Mouse (Mus musculus) liver, embryonic 12.5 days (tissue): ENCODE data around the gene Plxna2. TPM values are rescaled to one million over a fixed set of nuclear protein-coding genes. Genes with fewer than 3 reads are reported as not detected.

Source experiments
- ATAC-seq: fragments of 200-750 bp; cut with Nextera tagmentation; 2 replicates; pipeline ENCODE4 v1.8.0; 2017; ENCODE audit warnings: moderate number of reproducible peaks, mild to moderate bottlenecking, moderate library complexity
- H3K27ac ChIP-seq: fragments of 300-500 bp; sonication (generic); 2 replicates; pipeline ENCODE4 v1.5.1; 2016; ENCODE audit warnings: mild to moderate bottlenecking
- H3K27me3 ChIP-seq: fragments of 300-500 bp; sonication (generic); replicated peaks from 2 replicates; pipeline ENCODE4 v1.6.1; 2016; ENCODE audit warnings: mild to moderate bottlenecking, moderate library complexity
- H3K36me3 ChIP-seq: fragments of 300-500 bp; sonication (generic); 2 replicates; pipeline ENCODE4 v1.6.1; 2016; ENCODE audit warnings: mild to moderate bottlenecking, moderate library complexity
- H3K4me1 ChIP-seq: fragments of 300-500 bp; sonication (generic); 2 replicates; pipeline ENCODE4 v1.6.1; 2016
- H3K4me2 ChIP-seq: fragments of 300-500 bp; sonication (generic); 2 replicates; pipeline ENCODE4 v1.6.1; 2016; ENCODE audit warnings: mild to moderate bottlenecking, moderate library complexity
- H3K4me3 ChIP-seq: fragments of 300-500 bp; sonication (generic); 2 replicates; pipeline ENCODE4 v1.5.1; 2016; ENCODE audit warnings: mild to moderate bottlenecking, moderate library complexity
- H3K9ac ChIP-seq: fragments of 300-500 bp; sonication (generic); 2 replicates; pipeline ENCODE4 v1.6.1; 2016; ENCODE audit warnings: mild to moderate bottlenecking, moderate library complexity
- H3K9me3 ChIP-seq: fragments of 300-500 bp; sonication (generic); replicated peaks from 2 replicates; pipeline ENCODE4 v1.6.1; 2016; ENCODE audit warnings: mild to moderate bottlenecking, moderate library complexity
- WGBS: fragments of 180-500 bp; shearing (Covaris S2); methylation state at CpG from one replicate; pipeline ENCODE4 v1.1.7; 2016; ENCODE audit not compliant: insufficient replicate concordance; 5-methylcytosine and 5-hydroxymethylcytosine counted together
- polyA plus RNA-seq: library from polyadenylated mRNA; unstranded; fragments of >200 nt; fragmentation: Nextera tagmentation; extraction: Ambion mirVana; gene quantifications from 2 replicates; pipeline ENCODE4 v1.2.1, GENCODE M21; 2016

The Plxna2 gene
- polyA plus RNA-seq, 1 experiment from 2014 or later = 2.1 TPM

DNA sequence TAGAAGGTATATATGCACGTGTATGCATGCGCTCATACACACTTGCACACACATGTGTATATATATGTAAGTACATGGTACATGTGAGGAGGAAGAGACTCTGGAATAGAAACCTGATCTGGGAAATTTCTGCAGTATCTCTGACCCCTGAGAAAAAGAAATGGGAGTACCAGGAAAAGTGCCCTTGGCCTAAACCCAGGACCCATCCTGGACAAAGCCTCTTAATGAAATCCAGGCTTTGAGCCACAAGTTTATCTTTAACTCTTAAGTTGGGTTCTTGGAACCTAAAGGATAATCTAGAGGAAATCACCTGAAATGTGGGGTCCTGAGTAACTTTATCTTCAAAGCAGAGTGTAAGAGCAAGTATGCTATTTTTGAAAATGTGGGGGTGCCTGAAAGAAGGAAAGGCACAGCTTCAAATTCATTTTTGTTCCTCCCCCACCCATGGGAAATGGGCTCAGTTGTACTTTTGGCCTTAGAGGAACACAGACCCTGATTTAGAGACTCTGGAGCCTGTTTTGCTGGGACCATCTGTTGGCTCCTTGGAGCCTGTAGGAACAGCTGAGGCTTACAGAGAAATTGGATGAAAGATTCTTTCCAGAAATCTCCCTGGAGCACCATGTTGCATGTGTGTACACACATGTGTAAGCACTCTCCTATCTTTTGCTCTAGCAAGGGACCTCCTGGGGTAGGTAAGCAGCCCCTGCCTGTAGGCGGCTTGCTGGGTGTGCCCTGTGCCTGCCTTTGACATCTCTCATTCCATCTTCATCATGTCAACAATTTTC is 57.3 kb downstream of the Plxna2 start:
- Histone ChIP-seq H3K4me1 (peaks cover 77% of the 10 kb centered on the region), H3K36me3 (no peaks in the 10 kb centered on the region), H3K27me3 (no peaks in the 10 kb centered on the region), H3K4me3 (no peak overlapping the region), H3K4me2 (peak overlapping the region; percentile 59), H3K9ac (no peak overlapping the region), H3K9me3 (no peaks in the 10 kb centered on the region), H3K27ac (peak overlapping the region; percentile 76)
- peak; percentile 54 for ATAC-seq
- WGBS = 51% methylated on average over 3 of the region's 3 CpGs

DNA sequence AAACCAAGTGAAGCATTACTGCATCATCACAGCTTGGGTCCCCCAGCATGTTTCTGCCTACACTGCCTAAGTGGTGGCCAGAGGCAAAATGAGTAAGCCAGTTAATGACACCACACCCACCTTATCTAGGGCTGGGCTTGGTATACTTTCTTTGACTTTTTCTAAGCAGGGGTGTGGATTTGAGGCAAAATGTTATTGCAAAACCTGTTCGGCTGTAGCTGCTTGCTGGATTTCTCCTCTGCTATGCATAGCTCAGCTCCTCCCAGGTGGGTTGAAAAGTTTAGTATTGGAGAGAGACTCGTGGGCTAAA is 57.8 kb downstream of the Plxna2 start:
- Histone ChIP-seq H3K4me1 (peaks cover 80% of the 10 kb centered on the region), H3K27ac (peak overlapping the region; percentile 76), H3K9me3 (no peaks in the 10 kb centered on the region), H3K4me2 (peak overlapping the region; percentile 59), H3K27me3 (no peaks in the 10 kb centered on the region), H3K9ac (no peak overlapping the region), H3K4me3 (no peak overlapping the region), H3K36me3 (no peaks in the 10 kb centered on the region)
- 17% methylated on average over 2 of the region's 2 CpGs for WGBS
- peak; percentile 87 for ATAC-seq

GRCm38 (mm10) chr1:194677878-194678277 is 59.9 kb downstream of the Plxna2 start:
- Histone ChIP-seq H3K4me2 (no peak overlapping the region), H3K4me3 (no peak overlapping the region), H3K36me3 (no peaks in the 10 kb centered on the region), H3K9me3 (no peaks in the 10 kb centered on the region), H3K4me1 (peaks cover 68% of the 10 kb centered on the region), H3K27me3 (0 out of 2 replicates have a peak, but pooled peaks cover 3% of the 10 kb centered on the region), H3K9ac (no peak overlapping the region), H3K27ac (no peak overlapping the region)
- no peak for ATAC-seq
- WGBS = 75% methylated on average over 3 of the region's 3 CpGs

DNA sequence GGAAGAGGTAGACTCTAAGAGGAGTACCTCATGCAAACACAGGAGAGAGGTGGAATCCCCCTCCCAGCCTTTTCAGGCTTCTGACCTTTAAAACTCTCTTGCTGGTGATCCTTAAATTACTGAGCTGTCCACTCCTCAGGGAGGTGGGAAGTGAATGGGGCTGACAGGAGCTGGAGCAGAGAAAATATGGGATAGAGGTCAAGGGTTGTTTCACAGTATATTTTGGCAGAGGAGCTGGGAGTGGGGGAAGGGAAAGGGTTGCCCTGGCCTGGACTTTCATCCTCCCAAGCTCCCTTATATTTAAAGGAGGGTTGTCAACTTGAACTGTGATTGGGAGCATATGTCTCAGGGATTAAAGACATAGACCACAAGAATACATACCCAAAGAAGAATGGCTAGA is 61.1 kb downstream of the Plxna2 start:
- peaks cover 57% of the 10 kb centered on the region for H3K4me1 ChIP-seq
- no peak overlapping the region for H3K4me2 ChIP-seq
- no peak overlapping the region for H3K4me3 ChIP-seq
- no peaks in the 10 kb centered on the region for H3K9me3 ChIP-seq
- H3K36me3 ChIP-seq = no peaks in the 10 kb centered on the region
- H3K9ac ChIP-seq = no peak overlapping the region
- H3K27ac ChIP-seq = no peak overlapping the region
- no peak for ATAC-seq
- H3K27me3 ChIP-seq = 0 out of 2 replicates have a peak, but pooled peaks cover 3% of the 10 kb centered on the region

DNA sequence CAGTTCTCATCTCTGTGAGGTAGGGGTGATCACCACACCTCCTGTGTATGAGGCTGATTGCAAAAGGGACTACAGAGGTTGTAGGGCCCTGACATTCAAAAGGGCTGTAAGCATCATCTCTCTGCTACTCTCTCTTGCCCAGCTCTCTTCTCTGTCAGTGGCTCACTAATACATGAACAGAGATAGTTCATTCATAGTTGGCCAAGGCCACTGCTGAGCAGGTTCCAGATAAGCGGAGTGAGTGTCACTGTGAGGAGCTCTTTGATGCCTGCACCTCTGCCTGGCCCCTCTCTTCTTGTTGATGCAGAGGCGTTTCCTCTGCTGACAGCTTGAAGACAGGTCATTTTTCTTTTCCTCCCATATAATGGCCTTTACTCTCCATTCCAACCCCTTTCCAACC is 62.1 kb downstream of the Plxna2 start:
- no peak; the same call in 1 of the 2 replicates for ATAC-seq
- H3K4me2 ChIP-seq = no peak overlapping the region
- H3K36me3 ChIP-seq = no peaks in the 10 kb centered on the region
- 34% methylated on average over 2 of the region's 2 CpGs for WGBS
- no peak overlapping the region for H3K27ac ChIP-seq
- peaks cover 47% of the 10 kb centered on the region for H3K4me1 ChIP-seq
- 0 out of 2 replicates have a peak, but pooled peaks cover 3% of the 10 kb centered on the region for H3K27me3 ChIP-seq
- H3K4me3 ChIP-seq = no peak overlapping the region
- no peak overlapping the region for H3K9ac ChIP-seq
- H3K9me3 ChIP-seq = no peaks in the 10 kb centered on the region

DNA sequence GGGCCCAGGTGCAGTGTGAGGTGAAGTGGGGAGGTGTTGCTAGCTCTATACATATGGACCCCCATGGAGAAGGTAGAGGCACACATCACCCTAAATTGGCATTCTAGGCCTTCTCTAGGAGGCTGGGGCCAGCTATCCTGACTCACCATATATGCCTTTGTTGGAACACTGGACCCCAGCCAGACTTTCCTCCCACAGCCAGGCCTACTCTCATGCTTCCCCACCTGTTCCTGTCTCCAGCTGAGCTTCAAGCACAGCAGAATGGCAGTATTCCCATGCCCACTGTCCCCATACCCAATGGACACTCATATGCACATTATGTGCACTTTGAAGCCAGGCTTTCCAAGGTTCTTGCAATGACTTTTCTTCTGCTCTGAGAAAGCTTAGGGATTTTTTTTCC is 64.0 kb downstream of the Plxna2 start:
- no peak for ATAC-seq
- Histone ChIP-seq H3K4me1 (peaks cover 30% of the 10 kb centered on the region), H3K36me3 (no peaks in the 10 kb centered on the region), H3K4me3 (no peak overlapping the region), H3K9me3 (no peaks in the 10 kb centered on the region), H3K9ac (no peak overlapping the region), H3K27me3 (0 out of 2 replicates have a peak, but pooled peaks cover 3% of the 10 kb centered on the region), H3K4me2 (no peak overlapping the region), H3K27ac (no peak overlapping the region)

DNA sequence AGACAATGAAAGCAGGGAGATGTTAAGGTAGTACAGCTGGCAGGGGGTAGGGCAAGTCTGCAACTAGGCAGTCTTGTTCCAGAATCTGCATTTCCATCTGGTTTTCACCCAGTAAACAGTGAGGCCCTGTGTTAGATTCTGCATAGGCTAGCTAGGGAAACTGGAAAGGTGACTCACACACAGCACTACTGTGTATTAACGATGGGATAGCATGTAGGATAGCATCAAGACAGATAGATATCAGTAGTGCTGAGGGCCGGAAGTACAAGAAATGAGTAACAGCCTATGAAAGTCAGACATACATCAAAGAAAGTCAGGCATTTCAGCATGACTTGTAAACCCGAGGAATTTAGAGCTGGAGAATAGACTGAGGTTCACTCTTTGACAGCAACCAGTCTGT is 65.1 kb downstream of the Plxna2 start:
- WGBS = 54% methylated on average over 3 of the region's 3 CpGs
- H3K4me2 ChIP-seq = no peak overlapping the region
- H3K4me3 ChIP-seq = no peak overlapping the region
- H3K4me1 ChIP-seq = peaks cover 19% of the 10 kb centered on the region
- no peak overlapping the region for H3K9ac ChIP-seq
- no peak for ATAC-seq
- H3K36me3 ChIP-seq = no peaks in the 10 kb centered on the region
- no peaks in the 10 kb centered on the region for H3K9me3 ChIP-seq
- H3K27me3 ChIP-seq = 0 out of 2 replicates have a peak, but pooled peaks cover 3% of the 10 kb centered on the region
- H3K27ac ChIP-seq = no peak overlapping the region

DNA sequence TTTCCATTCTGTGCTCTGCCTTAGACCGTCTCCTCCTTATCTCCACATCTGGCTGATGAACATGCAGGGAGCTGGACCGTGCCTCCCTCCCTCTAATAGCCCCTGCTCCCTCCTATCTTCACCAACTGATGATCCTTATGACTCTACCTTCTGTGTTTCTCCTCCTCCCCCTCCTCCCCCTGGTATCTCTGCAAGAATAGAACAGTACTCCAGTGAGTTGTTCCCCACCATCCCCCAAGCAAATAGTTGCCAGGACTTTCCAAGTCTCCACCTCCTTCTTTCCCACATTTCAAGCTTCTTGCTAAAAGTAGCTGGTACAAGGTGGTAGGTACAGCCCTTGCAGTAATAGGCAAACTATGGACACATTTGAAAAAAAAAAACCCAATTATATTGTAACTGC is 67.9 kb downstream of the Plxna2 start:
- H3K9ac ChIP-seq = no peak overlapping the region
- H3K27me3 ChIP-seq = 0 out of 2 replicates have a peak, but pooled peaks cover 3% of the 10 kb centered on the region
- H3K27ac ChIP-seq = no peak overlapping the region
- H3K4me2 ChIP-seq = no peak overlapping the region
- 34% methylated on average over 2 of the region's 2 CpGs for WGBS
- no peak for ATAC-seq
- no peak overlapping the region for H3K4me3 ChIP-seq
- H3K9me3 ChIP-seq = no peaks in the 10 kb centered on the region
- H3K36me3 ChIP-seq = no peaks in the 10 kb centered on the region
- H3K4me1 ChIP-seq = no peaks in the 10 kb centered on the region

GRCm38 (mm10) chr1:194687746-194688145 is 69.7 kb downstream of the Plxna2 start:
- Histone ChIP-seq H3K27ac (no peak overlapping the region), H3K36me3 (no peaks in the 10 kb centered on the region), H3K9ac (no peak overlapping the region), H3K4me2 (no peak overlapping the region), H3K4me3 (no peak overlapping the region), H3K9me3 (no peaks in the 10 kb centered on the region), H3K27me3 (no peaks in the 10 kb centered on the region), H3K4me1 (no peaks in the 10 kb centered on the region)
- WGBS = 42% methylated on average over 1 of the region's 1 CpGs
- no peak for ATAC-seq

GRCm38 (mm10) chr1:194688161-194688560 is 70.1 kb downstream of the Plxna2 start:
- H3K9ac ChIP-seq = no peak overlapping the region
- 58% methylated on average over 2 of the region's 2 CpGs for WGBS
- no peak overlapping the region for H3K27ac ChIP-seq
- no peak overlapping the region for H3K4me2 ChIP-seq
- H3K4me3 ChIP-seq = no peak overlapping the region
- no peaks in the 10 kb centered on the region for H3K4me1 ChIP-seq
- ATAC-seq = no peak
- H3K36me3 ChIP-seq = no peaks in the 10 kb centered on the region
- no peaks in the 10 kb centered on the region for H3K27me3 ChIP-seq
- H3K9me3 ChIP-seq = no peaks in the 10 kb centered on the region

DNA sequence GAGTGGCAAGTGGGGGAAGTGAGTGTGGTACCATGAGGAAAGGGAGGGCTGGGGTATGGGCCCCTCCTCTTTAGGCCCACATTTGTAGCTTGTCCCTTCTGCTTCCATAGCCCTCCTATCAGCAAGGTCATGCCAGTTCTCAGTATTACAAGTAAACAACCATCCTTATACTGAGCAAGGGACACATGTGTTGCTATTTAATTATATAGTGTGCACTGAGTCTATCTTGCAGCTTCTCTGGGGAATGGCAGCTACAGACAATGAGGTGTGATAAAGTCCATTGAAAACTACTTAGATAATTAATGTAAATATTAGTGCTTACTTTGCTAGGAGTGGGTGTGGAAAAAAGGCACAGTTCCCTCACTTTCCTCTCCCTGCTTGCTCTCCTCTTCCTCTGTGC is 75.0 kb downstream of the Plxna2 start:
- no peaks in the 10 kb centered on the region for H3K36me3 ChIP-seq
- no peak overlapping the region for H3K27ac ChIP-seq
- no peak overlapping the region for H3K4me3 ChIP-seq
- H3K27me3 ChIP-seq = no peaks in the 10 kb centered on the region
- no peak overlapping the region for H3K4me2 ChIP-seq
- no peaks in the 10 kb centered on the region for H3K9me3 ChIP-seq
- H3K4me1 ChIP-seq = no peaks in the 10 kb centered on the region
- no peak overlapping the region for H3K9ac ChIP-seq
- ATAC-seq = no peak

DNA sequence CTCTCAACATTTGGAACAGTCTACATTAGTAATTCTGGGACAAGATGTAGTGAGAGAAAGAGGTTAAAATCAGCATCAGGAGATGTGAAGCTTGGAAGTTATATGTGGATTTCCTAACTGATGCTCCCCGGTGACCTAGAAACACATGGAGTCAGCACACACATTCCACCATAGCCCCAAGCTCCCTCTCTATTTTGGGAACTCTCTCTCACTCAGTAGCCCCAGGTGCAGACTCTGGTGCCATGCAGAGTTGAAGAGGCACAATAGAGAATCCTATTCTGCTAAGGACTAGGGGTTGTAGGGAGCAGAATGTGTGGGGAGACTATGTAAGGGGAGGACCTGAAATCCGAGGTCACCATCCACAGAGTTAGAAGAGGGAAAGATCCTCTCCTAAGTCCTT is 75.5 kb downstream of the Plxna2 start:
- Histone ChIP-seq H3K4me3 (no peak overlapping the region), H3K9me3 (no peaks in the 10 kb centered on the region), H3K4me2 (no peak overlapping the region), H3K27ac (no peak overlapping the region), H3K36me3 (no peaks in the 10 kb centered on the region), H3K27me3 (no peaks in the 10 kb centered on the region), H3K4me1 (no peaks in the 10 kb centered on the region), H3K9ac (no peak overlapping the region)
- WGBS = 56% methylated on average over 2 of the region's 2 CpGs
- no peak for ATAC-seq

DNA sequence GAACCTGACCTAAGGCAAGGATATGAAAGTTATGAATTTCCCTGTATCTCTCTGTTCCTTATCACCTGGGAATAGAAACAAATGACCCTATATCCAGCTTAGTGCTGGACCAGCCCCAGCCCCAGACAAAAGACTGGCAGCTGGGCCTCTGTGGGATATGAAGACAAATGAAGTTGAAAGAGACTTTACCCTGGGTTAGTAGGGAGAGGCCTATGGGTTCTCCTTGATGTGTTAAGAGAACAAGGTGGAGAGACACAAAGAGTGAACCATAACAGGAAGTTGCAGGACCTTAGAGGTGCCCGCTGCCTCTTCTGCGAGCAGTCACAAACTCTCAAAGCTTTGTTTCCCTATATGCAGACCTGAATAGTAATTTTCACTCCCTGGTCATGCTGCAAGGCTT is 76.8 kb downstream of the Plxna2 start:
- Histone ChIP-seq H3K27me3 (no peaks in the 10 kb centered on the region), H3K4me1 (no peaks in the 10 kb centered on the region), H3K36me3 (no peaks in the 10 kb centered on the region), H3K9ac (no peak overlapping the region), H3K9me3 (no peaks in the 10 kb centered on the region), H3K4me3 (no peak overlapping the region), H3K4me2 (no peak overlapping the region), H3K27ac (no peak overlapping the region)
- 81% methylated on average over 2 of the region's 2 CpGs for WGBS
- no peak for ATAC-seq
